Mouse (Mus musculus) liver, embryonic 14.5 days (tissue): ENCODE data around the gene Mrps5.

Experiments
- CTCF ChIP-seq: IDR thresholded peaks from 2 replicates; pipeline ENCODE4 v1.5.1; 2016; ENCODE audit warnings: antibody characterized with exemption, low read depth, control low read depth
- EP300 ChIP-seq: IDR thresholded peaks from 2 replicates; pipeline ENCODE4 v1.6.1; 2016; ENCODE audit warnings: antibody characterized with exemption, low read depth

DNA sequence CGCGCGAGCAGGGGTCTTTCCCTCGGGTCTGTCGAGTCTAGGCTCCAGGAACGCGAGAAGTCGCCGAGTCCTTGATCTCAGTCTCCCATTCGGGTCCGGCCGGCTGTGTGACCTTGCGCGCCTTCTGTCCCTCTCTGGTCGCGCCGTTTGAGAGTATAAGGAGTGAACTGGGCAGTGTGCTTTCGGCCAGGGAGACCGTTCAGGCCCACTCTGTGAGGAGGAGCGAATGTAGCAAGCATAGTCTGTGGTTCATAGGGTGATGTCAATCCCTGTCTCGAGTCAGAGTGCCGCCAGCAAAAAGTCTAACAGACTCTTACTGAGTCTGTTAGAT, 457 bp downstream of the Mrps5 start:
- TF ChIP-seq EP300: no peak
- TF ChIP-seq CTCF: no peak
